Mouse (Mus musculus): ENCODE results near the gene Mllt3. TPM values are rescaled to one million over a fixed set of nuclear protein-coding genes. Genes with fewer than 3 reads are reported as not detected.

The Mllt3 gene
- polyA plus RNA-seq, 1 experiment from 2014 or later: 27.5 TPM

GRCm38 (mm10) chr4:88033729-88034386, 694 bp upstream of the Mllt3 start:
- Histone ChIP-seq H3K27ac (ENCODE audit: low read length) (peak overlapping the region; percentile 56; the same call in 1 of the 2 replicates), H3K4me2 (replicated peaks; ENCODE audit: low read depth, low read length) (peak overlapping the region; percentile 97), H3K36me3 (ENCODE audit: insufficient read depth, low read length) (0 out of 2 replicates have a peak, but pooled peaks cover 7% of the 10 kb centered on the region), H3K9me3 (ENCODE audit: low read length) (no peaks in the 10 kb centered on the region), H3K4me3 (ENCODE audit: low read length) (peak overlapping the region; percentile 73), H3K9ac (replicated peaks; ENCODE audit: low read length) (peak overlapping the region; percentile 69), H3K27me3 (ENCODE audit: insufficient read depth, low read length) (peaks cover 6% of the 10 kb centered on the region), H3K4me1 (ENCODE audit: insufficient read depth, low read length) (peaks cover 23% of the 10 kb centered on the region)
- under 1% methylated on average over 25 of the region's 25 CpGs for WGBS
- no peak for ATAC-seq (ENCODE audit: low FRiP score, low TSS enrichment)

- WGBS: under 1% methylated on average over 72 of the region's 100 CpGs
- H3K9ac ChIP-seq (replicated peaks; ENCODE audit: low read length): peak overlapping the region; percentile 87
- H3K4me1 ChIP-seq (ENCODE audit: insufficient read depth, low read length): peaks cover 23% of the 10 kb centered on the region
- H3K27ac ChIP-seq (ENCODE audit: low read length): peak overlapping the region; percentile 93
- peak; percentile 70 for ATAC-seq (ENCODE audit: low FRiP score, low TSS enrichment)
- H3K27me3 ChIP-seq (ENCODE audit: insufficient read depth, low read length): peaks cover 6% of the 10 kb centered on the region
- no peaks in the 10 kb centered on the region for H3K9me3 ChIP-seq (ENCODE audit: low read length)
- H3K4me3 ChIP-seq (ENCODE audit: low read length): peak overlapping the region; percentile 73
- peak overlapping the region; percentile 97 for H3K4me2 ChIP-seq (replicated peaks; ENCODE audit: low read depth, low read length)
- 0 out of 2 replicates have a peak, but pooled peaks cover 7% of the 10 kb centered on the region for H3K36me3 ChIP-seq (ENCODE audit: insufficient read depth, low read length)
These were observed 739 bp downstream of the Mllt3 start for GRCm38 (mm10) chr4:88032151-88033098.

- no peaks in the 10 kb centered on the region for H3K9me3 ChIP-seq (ENCODE audit: low read length)
- peak overlapping the region; percentile 87 for H3K9ac ChIP-seq (replicated peaks; ENCODE audit: low read length)
- peak overlapping the region; percentile 73 for H3K4me3 ChIP-seq (ENCODE audit: low read length)
- H3K27ac ChIP-seq (ENCODE audit: low read length): peak overlapping the region; percentile 93
- ATAC-seq (ENCODE audit: low FRiP score, low TSS enrichment): no peak
- H3K4me1 ChIP-seq (ENCODE audit: insufficient read depth, low read length): peaks cover 23% of the 10 kb centered on the region
- H3K36me3 ChIP-seq (ENCODE audit: insufficient read depth, low read length): peaks cover 7% of the 10 kb centered on the region; the same call in 1 of the 2 replicates
- peaks cover 6% of the 10 kb centered on the region for H3K27me3 ChIP-seq (ENCODE audit: insufficient read depth, low read length)
- peak overlapping the region; percentile 97 for H3K4me2 ChIP-seq (replicated peaks; ENCODE audit: low read depth, low read length)
- under 1% methylated on average over 82 of the region's 84 CpGs for WGBS
These were observed 1.7 kb downstream of the Mllt3 start for GRCm38 (mm10) chr4:88031211-88032150.

- Histone ChIP-seq H3K4me1 (ENCODE audit: insufficient read depth, low read length) (peaks cover 4% of the 10 kb centered on the region; the same call in 1 of the 2 replicates), H3K4me2 (replicated peaks; ENCODE audit: low read depth, low read length) (no peak overlapping the region), H3K27me3 (ENCODE audit: insufficient read depth, low read length) (no peaks in the 10 kb centered on the region), H3K4me3 (ENCODE audit: low read length) (no peak overlapping the region), H3K27ac (ENCODE audit: low read length) (no peak overlapping the region), H3K36me3 (ENCODE audit: insufficient read depth, low read length) (no peaks in the 10 kb centered on the region; the same call in 1 of the 2 replicates), H3K9me3 (ENCODE audit: low read length) (no peaks in the 10 kb centered on the region), H3K9ac (replicated peaks; ENCODE audit: low read length) (no peak overlapping the region)
- WGBS: 76% methylated on average over 5 of the region's 5 CpGs
- ATAC-seq (ENCODE audit: low FRiP score, low TSS enrichment): no peak
These were observed 9.6 kb downstream of the Mllt3 start for GRCm38 (mm10) chr4:88023567-88023966.

GRCm38 (mm10) chr4:88022623-88023022, 10.5 kb downstream of the Mllt3 start:
- H3K4me2 ChIP-seq (replicated peaks; ENCODE audit: low read depth, low read length): no peak overlapping the region
- no peaks in the 10 kb centered on the region; the same call in 1 of the 2 replicates for H3K36me3 ChIP-seq (ENCODE audit: insufficient read depth, low read length)
- H3K9ac ChIP-seq (replicated peaks; ENCODE audit: low read length): no peak overlapping the region
- 7% methylated on average over 1 of the region's 1 CpGs for WGBS
- peaks cover 11% of the 10 kb centered on the region for H3K4me1 ChIP-seq (ENCODE audit: insufficient read depth, low read length)
- H3K9me3 ChIP-seq (ENCODE audit: low read length): no peaks in the 10 kb centered on the region
- no peak overlapping the region for H3K27ac ChIP-seq (ENCODE audit: low read length)
- no peak overlapping the region for H3K4me3 ChIP-seq (ENCODE audit: low read length)
- no peak for ATAC-seq (ENCODE audit: low FRiP score, low TSS enrichment)
- no peaks in the 10 kb centered on the region for H3K27me3 ChIP-seq (ENCODE audit: insufficient read depth, low read length)

- H3K4me1 ChIP-seq (ENCODE audit: insufficient read depth, low read length): peaks cover 32% of the 10 kb centered on the region
- no peaks in the 10 kb centered on the region for H3K9me3 ChIP-seq (ENCODE audit: low read length)
- H3K27me3 ChIP-seq (ENCODE audit: insufficient read depth, low read length): no peaks in the 10 kb centered on the region
- no peak overlapping the region for H3K4me2 ChIP-seq (replicated peaks; ENCODE audit: low read depth, low read length)
- WGBS: 70% methylated on average over 5 of the region's 5 CpGs
- no peak overlapping the region for H3K27ac ChIP-seq (ENCODE audit: low read length)
- H3K9ac ChIP-seq (replicated peaks; ENCODE audit: low read length): no peak overlapping the region
- no peak for ATAC-seq (ENCODE audit: low FRiP score, low TSS enrichment)
- H3K4me3 ChIP-seq (ENCODE audit: low read length): no peak overlapping the region
- H3K36me3 ChIP-seq (ENCODE audit: insufficient read depth, low read length): no peaks in the 10 kb centered on the region
These were observed 12.7 kb downstream of the Mllt3 start for GRCm38 (mm10) chr4:88020421-88020820.

- Histone ChIP-seq H3K36me3 (ENCODE audit: insufficient read depth, low read length) (no peaks in the 10 kb centered on the region), H3K4me3 (ENCODE audit: low read length) (no peak overlapping the region), H3K27ac (ENCODE audit: low read length) (no peak overlapping the region), H3K4me2 (replicated peaks; ENCODE audit: low read depth, low read length) (no peak overlapping the region), H3K9ac (replicated peaks; ENCODE audit: low read length) (no peak overlapping the region), H3K4me1 (ENCODE audit: insufficient read depth, low read length) (peaks cover 39% of the 10 kb centered on the region), H3K9me3 (ENCODE audit: low read length) (no peaks in the 10 kb centered on the region), H3K27me3 (ENCODE audit: insufficient read depth, low read length) (no peaks in the 10 kb centered on the region)
- whole genome bisulfite sequencing: 69% methylated on average over 4 of the region's 4 CpGs
- no peak for ATAC-seq (ENCODE audit: low FRiP score, low TSS enrichment)
These were observed 13.5 kb downstream of the Mllt3 start for GRCm38 (mm10) chr4:88019645-88020044.

- ATAC-seq (ENCODE audit: low FRiP score, low TSS enrichment): peak; percentile 86; the same call in 1 of the 2 replicates
- H3K9me3 ChIP-seq (ENCODE audit: low read length): no peaks in the 10 kb centered on the region
- H3K4me2 ChIP-seq (replicated peaks; ENCODE audit: low read depth, low read length): peak overlapping the region; percentile 43
- H3K27ac ChIP-seq (ENCODE audit: low read length): peak overlapping the region; percentile 81; the same call in 1 of the 2 replicates
- H3K27me3 ChIP-seq (ENCODE audit: insufficient read depth, low read length): no peaks in the 10 kb centered on the region
- H3K4me3 ChIP-seq (ENCODE audit: low read length): peak overlapping the region; percentile 25
- H3K9ac ChIP-seq (replicated peaks; ENCODE audit: low read length): peak overlapping the region; percentile 19; the same call in 1 of the 2 replicates
- H3K36me3 ChIP-seq (ENCODE audit: insufficient read depth, low read length): no peaks in the 10 kb centered on the region
- WGBS: 32% methylated on average over 18 of the region's 18 CpGs
- peaks cover 46% of the 10 kb centered on the region for H3K4me1 ChIP-seq (ENCODE audit: insufficient read depth, low read length)
These were observed 15.5 kb downstream of the Mllt3 start for GRCm38 (mm10) chr4:88017452-88018350.
